Mouse (Mus musculus) central nervous system, embryonic 18 days (tissue): Measurements from ENCODE around the gene Tfrc. TPM values are rescaled to one million over a fixed set of nuclear protein-coding genes. Genes with fewer than 3 reads are reported as not detected.

Experiments used
- polyA plus RNA-seq: library from polyadenylated mRNA; depleted of rRNA; stranded (reverse); fragments of >200 nt; gene quantifications from 2 replicates; pipeline ENCODE4 v1.2.3, GENCODE M21; 2012; rRNA removed

Tfrc gene
- polyA plus RNA-seq, result 56.6 and 62.0 TPM in 2 replicates

GRCm38 (mm10) chr16:32608712-32609400 lies at the start of gene Tfrc:
Gene Tfrc (plus strand): TSS chr16:32608920.

DNA sequence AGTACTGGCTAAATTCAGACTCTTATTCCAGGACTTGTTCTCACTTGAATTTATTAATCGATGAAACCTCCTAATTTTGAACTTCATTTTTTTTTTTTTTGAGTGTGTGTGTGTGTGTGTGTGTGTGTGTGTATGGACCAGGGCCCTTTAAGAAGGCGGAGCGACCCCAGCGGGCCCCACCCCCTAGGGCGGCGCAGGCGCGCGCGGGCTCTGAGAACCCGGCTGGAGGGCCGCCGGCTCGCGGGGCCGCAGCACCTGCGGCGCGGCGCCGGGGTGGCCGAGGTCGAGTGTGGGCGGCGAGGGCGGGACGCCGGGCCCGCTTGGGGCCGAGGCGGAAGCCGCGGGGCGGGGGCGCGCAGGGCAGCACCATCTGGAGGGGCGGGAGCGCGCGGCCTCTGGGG lies 34.9 kb downstream of the Tfrc start, which contains the start of gene Tnk2:
Gene Tnk2, plus strand, starts transcription at position 214 of the 401 bp plus-strand sequence.

Other genes starting within 250 kb of the Tfrc start
- 0.08 and 0.28 TPM in 2 replicates for gene Tm4sf19, start 208.4 kb upstream of the Tfrc start, polyA plus RNA-seq
- gene Tctex1d2, start 189.2 kb upstream of the Tfrc start, polyA plus RNA-seq, result 27.2 and 30.2 TPM in 2 replicates
- gene Pcyt1a, start 178.0 kb upstream of the Tfrc start, polyA plus RNA-seq, result 29.8 and 31.0 TPM in 2 replicates
- 0.05 and 0.08 TPM in 2 replicates for gene Slc51a, start 121.0 kb upstream of the Tfrc start, polyA plus RNA-seq
- gene Zdhhc19, start 112.7 kb upstream of the Tfrc start, polyA plus RNA-seq, result 0.12 and 0.13 TPM in 2 replicates
- gene Tnk2, start 35.0 kb downstream of the Tfrc start, polyA plus RNA-seq, result 82.3 and 95.6 TPM in 2 replicates
- gene Muc4, start 127.0 kb downstream of the Tfrc start, polyA plus RNA-seq, result 0.01 and 0.03 TPM in 2 replicates
- 0.01 and 0.04 TPM in 2 replicates for gene Muc20, start 188.5 kb downstream of the Tfrc start, polyA plus RNA-seq
- gene Smbd1, start 201.6 kb downstream of the Tfrc start, polyA plus RNA-seq, result not detected in 2 replicates